Mouse (Mus musculus): Measurements from ENCODE around the gene Kcnq1.

The Kcnq1 gene

DNA sequence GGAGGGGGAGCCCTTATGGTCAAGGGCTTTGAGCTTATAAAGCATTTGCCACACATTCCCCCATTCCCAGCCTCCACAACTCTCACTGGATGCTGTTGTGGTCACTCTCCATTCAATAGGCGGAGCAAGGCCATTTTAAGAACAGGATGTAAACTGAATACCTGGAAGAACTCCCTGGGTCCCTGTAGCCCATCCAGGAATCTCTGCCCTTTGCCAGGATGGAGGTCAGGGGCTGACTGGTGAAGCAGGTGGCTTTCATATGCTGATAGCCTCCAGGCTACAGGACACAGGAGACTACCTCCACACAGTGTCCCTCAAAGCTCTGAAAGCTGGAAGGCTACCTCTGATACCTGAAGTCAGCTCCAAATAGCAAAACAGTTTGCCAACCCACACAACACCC lies 326.5 kb downstream of the Kcnq1 start:
- no peak for DNase-seq

DNA sequence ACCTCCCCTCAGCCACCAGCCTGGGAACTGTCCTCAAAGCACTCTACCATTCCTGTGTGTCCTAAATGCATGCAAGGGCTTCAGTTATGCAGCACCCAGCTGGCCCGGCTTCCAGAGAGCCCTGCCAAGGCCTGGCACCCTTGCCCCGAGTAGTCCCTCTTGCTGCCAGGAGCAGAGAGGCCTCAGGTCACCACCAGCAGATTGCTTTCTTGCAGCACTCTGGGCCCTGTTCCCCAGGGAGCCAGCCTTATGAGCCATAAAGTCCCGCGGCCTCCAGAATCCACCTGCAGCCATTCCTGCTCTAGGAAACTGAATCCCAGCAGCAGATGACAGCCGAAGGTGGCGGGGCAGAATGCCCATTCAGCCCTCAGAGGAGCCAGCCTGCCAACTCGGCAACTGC lies 327.2 kb downstream of the Kcnq1 start:
- peak; percentile 27 for DNase-seq

DNA sequence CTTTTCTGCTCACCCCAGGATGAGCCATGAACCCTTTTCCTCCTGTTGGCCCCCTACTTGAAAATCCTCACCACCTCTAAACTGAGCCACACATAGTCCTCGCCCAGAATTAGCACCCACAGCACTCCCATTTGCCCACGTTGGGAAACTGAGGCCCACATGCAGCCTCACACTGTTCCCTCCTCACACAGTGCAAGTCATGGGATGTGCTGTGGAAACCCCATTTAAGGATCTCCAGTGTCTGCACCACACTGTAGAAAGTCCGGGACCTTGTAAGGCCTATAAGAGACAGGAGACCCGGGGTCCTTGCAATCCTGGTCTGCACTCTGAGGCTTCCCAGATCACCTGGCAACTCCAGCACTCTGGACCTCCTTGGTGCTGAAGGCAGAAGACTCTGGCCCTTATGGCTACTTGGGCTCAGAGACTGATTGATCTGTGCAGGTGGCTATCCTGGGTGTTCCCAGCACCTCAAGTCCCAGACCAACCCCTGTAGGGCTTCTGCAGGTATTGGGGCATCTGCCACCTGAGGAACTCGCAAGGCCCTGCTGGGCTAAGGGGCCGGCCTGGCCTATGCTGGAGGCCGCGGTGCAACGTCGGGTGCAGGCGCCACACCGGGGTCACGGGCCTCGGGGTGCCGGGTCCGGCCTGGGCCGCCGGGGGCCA lies 331.2 kb downstream of the Kcnq1 start:
- DNase-seq: no peak

DNA sequence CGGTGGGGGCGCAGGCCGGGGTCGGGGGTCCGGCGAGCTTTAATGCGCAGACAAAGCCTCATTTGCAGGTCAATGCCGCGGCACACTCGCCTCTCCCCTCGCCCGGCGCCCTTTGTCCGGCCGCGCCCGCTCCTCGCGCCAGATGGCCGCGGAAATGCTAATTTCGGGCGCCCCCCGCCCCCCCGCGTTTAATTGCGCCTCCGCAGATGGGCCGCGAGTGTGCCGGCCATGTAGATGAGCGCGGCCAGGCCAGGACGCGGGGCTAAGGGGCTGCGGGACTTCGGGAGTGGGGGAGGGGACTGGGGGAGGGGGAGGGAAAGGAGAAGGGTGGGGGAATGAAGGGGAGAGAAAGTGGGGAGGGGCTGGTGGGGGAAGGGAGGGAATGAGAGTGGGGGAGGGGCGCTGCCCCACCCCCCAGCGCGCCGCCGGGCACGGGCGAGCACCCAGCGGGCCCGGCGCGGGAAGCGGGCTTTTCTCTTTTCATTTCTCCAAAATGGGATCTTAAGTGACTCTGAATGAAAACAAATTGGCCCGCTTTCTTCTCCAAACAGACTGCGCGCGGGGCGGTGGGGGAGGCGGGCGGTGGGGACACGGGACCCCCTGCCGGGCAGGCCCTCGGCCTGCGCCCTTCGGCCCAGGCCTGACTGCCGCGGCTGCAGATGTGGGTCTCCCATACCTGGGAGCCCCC lies 331.9 kb downstream of the Kcnq1 start:
- DNase-seq: peak; percentile 54

DNA sequence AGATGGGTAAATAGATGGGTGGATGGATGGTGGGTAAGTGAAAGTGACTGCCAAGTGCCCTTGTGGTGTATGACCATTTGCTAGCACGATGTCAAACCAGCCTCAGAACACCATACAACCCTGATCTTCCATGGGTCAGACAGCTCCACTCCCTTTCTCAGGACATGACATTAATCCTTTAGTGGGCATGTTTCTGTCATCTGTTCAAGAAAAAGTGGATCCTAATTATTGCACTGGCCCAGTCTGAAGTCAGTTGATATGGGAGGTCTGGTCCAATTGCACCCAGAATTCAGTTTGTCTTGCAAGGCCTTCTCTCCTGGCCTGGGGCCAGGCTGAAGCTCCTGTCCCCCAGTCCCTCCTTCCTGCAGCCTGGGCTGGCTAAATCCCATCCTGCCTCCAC lies 332.8 kb downstream of the Kcnq1 start:
- DNase-seq: no peak

DNA sequence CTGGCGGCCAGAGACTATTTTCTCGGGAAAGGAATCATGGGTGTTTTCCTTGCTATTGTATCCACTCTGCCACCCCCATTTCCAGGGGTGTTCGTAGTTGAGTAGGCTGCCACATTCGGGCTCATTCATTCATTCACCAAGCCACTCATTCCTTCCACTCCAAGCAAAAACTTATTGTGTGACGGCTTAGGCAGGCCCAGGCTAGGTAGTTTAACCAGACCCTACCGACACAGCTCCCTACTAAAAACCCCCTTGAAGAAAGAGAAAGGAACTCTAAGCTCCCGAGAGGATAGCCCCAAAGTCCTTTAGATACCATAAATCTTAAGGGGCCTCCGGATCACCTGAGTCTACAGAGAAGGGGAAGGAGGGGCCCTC lies 338.4 kb downstream of the Kcnq1 start:
- DNase-seq: no peak

DNA sequence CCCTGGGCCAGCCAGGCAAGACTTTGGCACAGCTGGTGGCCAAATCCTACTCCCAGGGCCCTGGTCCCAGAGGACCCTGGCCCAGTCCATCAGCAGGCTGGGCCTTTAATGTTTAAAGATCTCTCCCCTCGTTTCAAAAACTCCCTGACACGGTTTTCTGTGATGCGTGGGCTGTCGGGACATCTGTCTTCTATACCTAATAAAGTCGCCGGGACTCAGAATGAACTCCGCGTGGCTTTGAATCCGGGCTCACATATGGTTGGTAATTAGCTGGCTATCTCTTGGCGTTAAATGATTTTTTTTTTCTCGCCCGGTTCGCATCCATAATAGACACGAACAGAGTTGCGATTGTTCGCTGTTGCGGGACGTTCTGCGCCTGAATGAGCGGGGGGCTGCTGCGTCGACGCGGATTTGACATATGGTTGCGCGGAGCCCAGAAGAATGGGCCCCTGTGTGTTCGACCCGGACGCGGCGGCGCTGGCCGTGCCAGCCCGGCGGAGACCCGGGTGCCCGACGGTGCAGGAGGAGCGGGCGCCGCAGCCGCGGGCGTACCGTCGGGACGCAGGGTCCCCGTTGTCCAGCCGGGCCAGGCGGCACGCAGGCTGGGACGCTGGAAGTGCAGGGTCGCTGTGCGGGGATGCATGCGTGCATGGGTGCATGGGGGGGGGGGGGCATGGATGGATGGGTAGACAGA lies 338.9 kb downstream of the Kcnq1 start:
- DNase-seq: no peak

DNA sequence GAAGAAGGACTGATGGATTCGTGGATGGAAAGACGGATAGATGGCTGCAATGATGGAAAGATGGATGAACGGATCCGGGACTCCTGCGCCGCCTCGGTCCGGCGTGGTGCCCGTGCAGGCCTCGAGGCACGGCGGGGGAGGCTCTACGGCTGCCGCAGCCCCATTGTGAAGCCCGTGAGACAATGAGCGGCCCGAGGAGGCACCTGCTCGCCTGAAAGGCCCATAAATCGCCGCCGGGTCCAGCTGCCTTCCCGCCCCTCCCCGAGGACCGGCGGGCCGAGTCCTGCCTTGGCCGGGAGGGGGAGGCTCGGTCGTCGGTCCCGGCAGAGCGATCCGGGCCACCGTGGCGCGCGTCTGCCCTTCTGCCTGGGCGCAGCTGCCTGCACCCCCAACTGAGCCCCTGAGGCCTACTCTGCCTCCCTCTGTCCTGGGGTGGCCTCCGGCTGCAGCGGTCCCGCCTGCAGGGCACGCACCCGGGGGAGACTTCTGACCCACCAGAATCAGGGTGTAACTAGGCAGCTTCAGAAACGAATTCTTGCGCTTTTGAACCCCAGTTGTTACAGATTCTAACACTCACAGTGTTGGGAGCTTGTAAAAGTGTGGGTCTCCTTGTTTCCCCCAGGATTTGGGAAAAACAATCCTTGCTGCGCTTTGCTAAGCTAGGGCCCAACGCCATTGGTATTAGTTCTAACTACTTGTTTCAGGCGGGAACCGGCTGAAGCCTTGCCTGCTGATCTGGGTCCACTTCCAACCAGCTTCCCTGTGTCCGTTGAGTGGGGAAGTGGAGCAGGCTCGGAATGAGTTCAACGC lies 339.7 kb downstream of the Kcnq1 start:
- DNase-seq: peak; percentile 42

DNA sequence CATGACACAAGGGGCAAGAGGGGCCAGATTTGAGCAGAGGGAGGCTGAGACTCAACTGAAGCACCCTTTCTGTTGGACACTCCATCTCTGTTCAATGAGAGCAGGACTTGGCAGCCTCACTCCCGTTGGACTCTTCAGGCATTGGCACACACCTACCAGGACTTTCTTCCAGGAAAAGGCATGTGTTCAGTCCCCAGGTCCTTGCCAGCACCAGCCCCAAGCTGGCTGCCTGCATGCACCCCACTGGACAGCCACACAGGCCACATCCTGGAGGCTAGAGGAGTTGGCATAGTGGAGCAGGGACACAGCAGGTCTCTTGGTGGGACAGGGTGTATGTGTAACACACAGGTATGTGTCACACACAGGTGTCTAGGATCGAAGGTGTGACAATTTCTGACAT lies 341.0 kb downstream of the Kcnq1 start:
- DNase-seq: no peak

DNA sequence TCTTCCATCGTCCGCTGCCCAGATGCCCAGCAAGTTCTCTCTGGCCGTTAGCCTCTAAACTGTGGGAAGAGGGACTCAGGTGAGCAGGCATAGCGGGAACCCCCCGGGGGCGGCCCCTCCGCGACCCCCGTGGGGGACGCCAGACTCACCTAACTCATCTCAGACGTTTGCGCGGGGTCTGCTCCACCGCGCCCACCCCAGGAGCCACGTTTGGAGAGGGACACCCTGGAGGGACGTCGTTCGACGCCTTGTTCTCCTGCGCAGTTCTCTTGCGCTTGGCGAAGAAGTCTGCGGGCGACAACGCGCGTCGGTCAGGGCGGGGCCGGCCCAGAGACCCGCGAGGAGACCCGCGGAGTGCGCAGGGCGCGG lies 352.8 kb downstream of the Kcnq1 start:
- DNase-seq: no peak

DNA sequence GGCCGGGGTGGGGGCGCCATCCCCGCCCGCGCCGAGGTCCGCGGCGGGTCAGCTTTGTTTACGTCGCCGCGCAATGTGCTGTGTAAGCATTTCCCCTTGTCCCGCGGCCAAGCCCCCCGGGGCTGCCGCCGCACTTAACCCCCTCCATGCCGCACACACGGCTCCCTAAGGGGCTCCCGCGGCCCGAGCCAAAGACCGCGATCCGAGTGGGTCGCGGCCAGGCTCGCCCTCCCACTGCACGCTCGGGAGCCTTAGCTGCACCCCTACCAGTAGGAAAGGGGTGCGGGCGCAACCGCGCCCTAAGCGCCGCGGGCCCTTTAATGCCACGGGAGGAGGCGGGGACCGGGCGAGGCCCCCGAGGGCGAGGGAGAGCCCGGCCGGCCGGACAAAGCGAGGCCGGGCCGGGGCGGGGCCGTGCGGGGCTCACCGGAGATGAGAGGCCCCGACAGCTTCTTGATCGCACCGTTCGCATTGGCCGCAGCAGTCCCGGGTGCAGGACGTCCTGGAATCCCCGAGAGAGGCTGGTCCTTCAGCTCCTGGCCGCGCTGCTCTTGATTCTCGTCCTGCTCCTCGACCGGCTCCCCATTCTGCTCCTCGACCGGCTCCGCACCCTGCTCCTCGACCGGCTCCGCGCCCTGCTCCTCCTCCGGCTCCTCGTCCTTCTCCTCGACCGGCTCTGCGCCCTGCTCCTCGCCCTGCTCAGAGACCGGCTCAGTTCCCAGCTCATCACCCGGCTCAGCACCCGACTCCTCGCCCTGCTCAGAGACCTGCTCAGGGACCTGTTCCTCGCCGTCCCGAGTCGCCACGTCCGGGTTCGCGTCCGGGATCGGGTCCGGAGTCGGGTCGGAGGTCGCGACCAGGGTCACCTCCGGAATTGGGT lies 353.4 kb downstream of the Kcnq1 start:
- DNase-seq: peak; percentile 70

DNA sequence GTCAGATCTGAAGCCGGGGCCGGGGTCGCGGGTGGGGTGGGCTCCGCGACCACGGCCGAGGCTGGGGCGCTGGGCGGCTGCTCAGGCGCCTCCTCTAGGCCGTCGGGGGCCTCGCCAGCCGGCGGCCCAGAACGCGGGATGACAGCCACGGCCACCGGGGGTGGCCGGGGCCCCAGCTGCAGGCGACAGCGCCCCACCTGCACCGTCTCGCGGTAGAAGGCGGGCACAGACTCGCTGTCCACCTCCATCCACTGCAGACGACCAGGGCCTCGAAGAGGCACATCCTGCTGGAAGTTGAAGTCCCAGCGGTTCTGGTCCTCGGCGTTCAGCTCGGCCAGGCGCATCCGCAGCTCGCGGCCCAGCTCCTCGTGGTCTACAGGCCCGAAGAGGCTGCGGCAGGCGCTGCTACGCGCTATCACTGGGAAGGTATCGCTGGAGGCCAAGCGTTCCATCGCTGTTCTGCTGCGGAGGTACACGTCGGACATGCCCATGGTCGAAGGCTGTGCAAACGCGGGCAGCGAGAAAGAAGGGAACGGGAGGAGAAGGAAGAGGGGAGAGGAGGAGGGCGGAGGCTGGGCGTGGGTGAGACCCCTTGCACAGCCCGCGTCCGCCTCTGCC lies 354.2 kb downstream of the Kcnq1 start:
- DNase-seq: peak; percentile 40

DNA sequence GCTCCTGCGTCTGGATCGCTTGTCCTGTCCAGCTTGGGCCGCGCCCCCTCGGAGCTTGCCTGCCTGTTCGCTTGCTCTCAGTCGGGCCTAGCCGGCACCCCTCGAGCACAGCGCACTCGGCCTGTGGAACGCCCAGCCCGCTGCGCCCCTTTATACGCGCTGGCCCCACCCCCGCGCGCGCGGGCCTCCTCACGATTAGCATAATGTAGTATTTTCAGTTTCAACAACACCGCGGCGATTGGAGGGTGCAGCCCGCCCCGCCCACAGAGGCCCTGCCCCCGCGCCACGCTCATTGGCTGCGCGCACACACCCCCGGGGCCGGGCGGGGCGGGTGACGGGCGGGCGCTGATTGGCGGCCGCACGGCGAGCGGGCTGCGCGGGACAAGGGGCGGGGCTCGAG lies 354.7 kb downstream of the Kcnq1 start, which contains the start of gene Cdkn1c:
Gene Cdkn1c, minus strand, starts transcription at position 177 of the 400 bp plus-strand sequence.
- DNase-seq: peak; percentile 95

DNA sequence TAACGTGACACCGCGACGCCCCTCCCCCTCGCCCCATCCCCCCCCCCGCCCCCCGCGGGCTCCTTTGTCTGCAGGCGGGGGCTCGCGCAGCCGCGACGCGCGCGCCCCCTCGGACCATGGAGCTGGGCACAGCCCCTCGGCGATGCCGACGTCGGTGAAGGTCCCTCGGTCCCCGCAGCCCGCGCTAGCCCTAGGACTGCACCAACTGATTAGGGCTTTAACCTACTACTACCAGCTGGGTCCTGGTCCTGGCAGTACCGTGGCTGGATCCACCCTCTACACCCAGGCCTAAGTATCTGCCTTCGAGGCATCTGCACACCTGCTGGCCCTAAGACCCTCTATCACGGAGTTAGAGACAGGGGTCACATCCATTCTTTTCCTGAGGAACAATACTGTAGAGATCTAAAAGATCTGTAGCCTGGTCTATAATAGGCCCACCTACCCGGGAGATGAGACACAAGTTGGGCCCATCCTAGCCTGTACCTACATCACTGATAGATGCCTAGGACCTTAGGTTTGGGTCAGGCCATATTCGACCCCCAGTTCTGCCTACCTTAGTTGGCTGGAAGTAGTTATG lies 355.2 kb downstream of the Kcnq1 start:
- DNase-seq: no peak

DNA sequence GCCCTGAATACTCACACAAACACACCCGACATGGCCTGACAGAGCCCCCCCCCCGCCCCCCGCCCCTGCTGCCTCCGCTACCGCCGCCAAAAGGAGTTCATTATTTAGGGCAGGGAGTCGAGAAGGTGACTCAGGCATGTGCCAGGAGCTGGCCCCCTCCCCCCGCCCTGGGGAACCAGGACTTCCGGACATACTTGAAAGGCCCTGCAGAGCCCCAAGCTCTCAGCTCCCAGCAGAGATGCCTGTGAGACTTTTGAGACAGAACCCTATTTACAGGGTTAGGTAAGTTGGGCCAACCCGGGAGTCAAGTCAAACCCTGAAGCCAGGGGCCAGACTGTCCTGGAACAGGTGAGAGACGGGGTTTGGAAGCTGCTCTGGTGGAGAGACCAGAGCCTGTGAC lies 355.8 kb downstream of the Kcnq1 start:
- no peak for DNase-seq

DNA sequence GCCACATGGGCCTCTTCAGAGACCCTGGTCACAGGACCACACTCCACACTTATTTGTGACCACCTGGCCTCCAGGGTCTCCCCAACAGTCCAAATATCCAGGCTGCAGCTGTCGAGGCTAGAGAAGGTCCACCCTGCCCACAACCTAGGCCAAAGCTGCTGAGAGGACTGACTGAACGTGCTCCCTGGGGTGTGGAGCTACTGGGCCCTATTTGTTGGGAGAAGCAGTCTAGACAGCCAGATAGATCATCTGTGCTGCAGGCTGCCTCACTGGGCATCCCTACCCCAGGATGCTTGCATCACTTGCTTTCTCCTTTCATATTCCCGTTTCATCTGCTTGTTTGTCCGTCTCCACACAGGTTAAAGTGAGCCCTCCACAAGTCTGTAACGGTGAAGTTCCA lies 356.4 kb downstream of the Kcnq1 start:
- DNase-seq: no peak

DNA sequence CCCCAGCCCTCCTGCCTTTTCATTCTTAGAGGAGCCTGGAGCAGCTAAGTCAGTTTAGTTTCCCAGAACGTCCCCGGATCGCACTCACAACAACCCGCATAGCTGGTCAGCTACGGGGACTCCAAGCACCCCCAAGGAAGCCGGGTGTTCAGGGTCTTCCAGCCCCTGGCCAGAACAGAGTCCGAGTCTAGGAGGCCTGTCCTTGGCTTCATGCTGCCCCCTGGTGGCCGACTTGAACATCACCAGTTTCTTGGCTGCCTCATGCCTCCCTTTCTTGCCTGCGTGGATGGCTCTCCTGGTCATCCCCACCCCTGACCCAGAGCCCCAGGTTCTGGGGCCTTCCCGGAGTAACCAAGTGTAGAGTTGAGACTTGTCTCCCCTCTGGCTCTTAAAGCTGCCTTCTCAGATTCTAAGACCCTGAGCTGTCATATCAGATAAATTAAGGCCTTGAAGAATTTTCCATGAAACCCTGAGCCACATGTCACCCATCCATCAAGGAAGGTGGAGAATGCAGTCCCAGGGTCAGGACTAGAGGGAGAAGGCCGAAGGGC lies 357.8 kb downstream of the Kcnq1 start:
- peak; percentile 87 for DNase-seq

DNA sequence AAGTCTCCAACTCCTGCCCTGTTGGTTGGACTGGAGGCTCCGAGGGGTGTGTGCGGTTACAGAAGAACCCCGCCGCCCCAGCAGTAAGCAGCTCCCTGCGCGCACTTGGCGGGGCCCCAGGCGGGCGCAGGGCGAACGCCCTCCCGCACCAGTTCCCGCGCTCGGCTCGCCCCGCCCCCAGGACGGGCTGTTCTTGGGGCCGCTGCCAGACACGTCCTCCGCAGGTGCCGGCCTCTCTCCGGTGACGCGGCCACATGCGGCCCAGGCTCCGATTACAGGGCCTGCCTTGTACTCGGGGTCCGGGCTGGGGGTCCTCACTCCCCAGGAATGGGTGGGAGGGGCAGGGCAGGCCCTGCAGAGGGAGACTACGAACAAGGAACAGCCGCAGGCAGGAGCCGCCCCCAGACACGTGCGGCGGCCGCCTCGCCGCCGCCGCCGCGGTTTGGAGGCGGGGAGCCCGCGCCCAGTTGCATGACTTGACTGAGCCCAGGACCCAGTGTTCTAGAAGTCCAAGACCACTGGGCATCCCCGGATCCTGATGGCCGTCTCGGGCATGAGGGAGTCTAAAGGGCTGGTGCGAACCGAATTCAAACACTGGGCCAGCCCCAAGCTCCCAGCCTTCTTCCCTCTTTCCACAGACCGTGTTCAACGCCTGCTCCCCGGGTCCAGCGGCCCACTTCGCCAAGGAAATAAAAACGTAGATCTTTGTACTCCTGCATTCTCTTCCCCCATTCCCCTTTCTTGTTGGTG lies 358.8 kb downstream of the Kcnq1 start:
- peak; percentile 74 for DNase-seq

DNA sequence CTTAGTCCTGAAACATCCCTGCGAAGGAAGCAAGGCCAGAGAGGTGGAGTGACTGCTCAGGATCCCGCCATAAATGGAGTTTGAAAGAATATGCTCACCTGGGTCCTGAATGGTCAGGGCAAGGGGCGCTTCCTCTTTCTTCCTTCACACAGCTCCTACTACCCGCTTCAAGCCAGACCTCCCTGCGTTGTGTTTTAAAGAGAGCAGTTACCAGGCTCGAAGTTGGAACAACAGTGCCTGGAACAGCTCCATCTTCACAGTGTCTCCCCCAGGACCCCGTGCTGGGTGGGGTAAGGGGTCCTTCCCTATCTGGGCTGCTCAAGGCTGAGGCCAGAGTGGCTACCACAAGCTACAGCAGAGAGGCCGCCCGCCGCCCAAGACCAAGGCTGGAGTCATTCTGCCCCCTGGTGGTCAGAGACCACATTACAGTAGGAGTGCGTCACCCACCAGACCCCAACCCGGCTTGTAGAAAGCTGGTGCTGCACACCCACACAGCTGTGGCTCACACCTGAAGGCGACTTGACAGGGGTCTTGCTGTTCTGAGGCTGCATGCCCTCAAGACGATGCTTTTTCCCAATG lies 360.0 kb downstream of the Kcnq1 start:
- peak; percentile 90 for DNase-seq

DNA sequence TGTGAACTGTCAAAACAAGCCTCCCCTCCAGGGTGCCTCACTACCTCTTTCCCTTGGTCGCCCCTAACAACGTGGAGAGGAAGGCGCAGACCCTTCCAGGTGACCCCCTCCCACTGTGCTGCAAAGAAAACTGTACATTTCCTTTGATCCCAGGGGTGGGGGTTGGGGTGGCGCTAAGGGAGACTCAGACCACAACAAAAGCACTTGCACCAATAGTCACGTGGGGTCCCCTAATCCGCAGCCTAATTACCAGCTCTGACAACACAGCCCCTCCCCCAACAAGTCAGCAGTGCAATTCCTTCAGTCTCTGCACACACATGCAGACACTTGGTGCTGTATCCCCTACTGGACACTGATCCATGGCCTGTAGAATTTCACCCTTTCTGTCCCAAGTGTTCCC lies 361.6 kb downstream of the Kcnq1 start:
- DNase-seq: no peak
